Mouse (Mus musculus) bone marrow, adult 2 months (tissue): ENCODE data around the gene Olfr1163. TPM values are rescaled to one million over a fixed set of nuclear protein-coding genes. Genes with fewer than 3 reads are reported as not detected.
"Not testable (repeated sequence)": the region's sequence is repeated elsewhere in the genome, so short reads cannot be mapped to it uniquely, and the experiment has no call there.

ENCODE experiments used
- H3K27ac ChIP-seq: fragments of 200-500 bp; 2 replicates; pipeline ENCODE4 v1.5.1; 2012; ENCODE audit warnings: low read depth, mild to moderate bottlenecking, control low read depth, inconsistent platforms, low read length; ENCODE audit not compliant: control insufficient read depth, poor library complexity, insufficient read depth
- H3K4me1 ChIP-seq: fragments of 200-500 bp; 2 replicates; pipeline ENCODE4 v1.6.1; 2011; ENCODE audit warnings: low read length; ENCODE audit not compliant: control insufficient read depth, insufficient read depth
- H3K4me3 ChIP-seq: fragments of 200-500 bp; replicated peaks from 2 replicates; pipeline ENCODE3; 2011; ENCODE audit warnings: mild to moderate bottlenecking, low read depth, low read length, control low read depth; ENCODE audit not compliant: control insufficient read depth
- CTCF ChIP-seq: fragments of 200-500 bp; IDR thresholded peaks from 2 replicates; pipeline ENCODE4 v1.5.1; 2011; ENCODE audit warnings: low read length, control low read depth; ENCODE audit not compliant: control insufficient read depth, insufficient read depth
- POLR2A ChIP-seq: fragments of 200-500 bp; IDR thresholded peaks from 2 replicates; pipeline ENCODE4 v1.6.1; 2011; ENCODE audit warnings: low read depth, mild to moderate bottlenecking, control low read depth, low read length, borderline replicate concordance; ENCODE audit not compliant: control insufficient read depth
- WGBS: fragments of 180-500 bp; shearing (Covaris S2); methylation state at CpG from one replicate; pipeline ENCODE4 v1.1.7; 2018; 5-methylcytosine and 5-hydroxymethylcytosine counted together
- polyA plus RNA-seq: library from polyadenylated mRNA; stranded (reverse); fragments of >200 nt; gene quantifications from 2 replicates; pipeline ENCODE4 v1.2.4, GENCODE M21; 2011; ENCODE audit warnings: low replicate concordance; ENCODE audit not compliant: missing spikeins, insufficient read depth, insufficient read length

Olfr1163 gene
- not detected in 2 replicates for polyA plus RNA-seq

DNA sequence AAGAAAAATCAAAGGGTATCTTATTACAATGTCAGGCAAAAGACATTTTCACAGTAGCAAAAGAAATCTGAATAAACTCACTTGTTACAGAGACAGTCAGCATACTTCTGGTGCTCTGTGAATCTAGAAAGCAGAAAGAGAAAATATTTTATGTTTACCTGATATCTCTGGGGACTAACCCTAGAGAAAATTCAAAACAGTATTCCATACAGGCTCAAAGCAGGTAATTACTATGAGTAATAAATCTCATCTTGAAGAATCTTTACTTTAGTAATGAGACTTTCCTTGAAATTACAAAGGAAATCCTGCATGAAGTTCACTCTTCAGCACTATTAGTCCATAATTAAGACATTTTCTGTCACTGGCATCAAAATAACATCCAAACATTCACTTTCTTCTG lies at the start of gene Olfr1163:
Olfr1163 (minus strand) TSS at position 101 of the 400 bp plus-strand sequence.
- TF ChIP-seq CTCF (no peak), POLR2A (no peak)
- Histone ChIP-seq H3K4me3 (no peak within 1 kb of the TSS), H3K4me1 (no peaks in the 10 kb centered on the region), H3K27ac (no peak within 1 kb of the TSS)

- Histone ChIP-seq H3K4me3 (no peak within 1 kb of the TSS), H3K4me1 (no peaks in the 10 kb centered on the region), H3K27ac (no peak within 1 kb of the TSS)
- WGBS = 59% methylated on average over 4 of the region's 4 CpGs
- TF ChIP-seq CTCF = no peak
These were observed 22.2 kb upstream of the Olfr1163 start, which contains the start of gene Olfr1164 for GRCm38 (mm10) chr2:88093866-88094265. Gene Olfr1164, minus strand, starts transcription at chr2:88093966.

DNA sequence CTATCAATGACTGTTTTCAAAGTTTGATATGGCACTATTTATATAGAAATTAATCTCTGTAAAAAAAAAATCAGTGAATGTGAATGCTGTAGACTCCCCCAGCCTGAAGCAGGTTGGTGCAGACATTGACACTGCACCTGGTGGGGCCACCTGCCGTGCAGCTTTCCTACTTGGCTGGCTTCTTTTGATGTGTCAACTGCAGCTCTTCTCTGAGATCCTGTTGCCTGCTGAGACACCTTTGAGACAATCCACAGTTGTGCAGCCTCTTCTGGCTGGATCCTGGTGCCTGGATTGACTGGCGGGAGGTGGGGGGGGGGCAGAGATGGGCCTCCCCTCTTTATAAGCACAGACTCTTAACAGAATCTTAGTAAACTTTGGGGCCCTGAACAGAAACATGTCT lies 8.0 kb downstream of the Olfr1163 start:
- TF ChIP-seq POLR2A (no peak), CTCF (no peak)
- Histone ChIP-seq H3K4me1 (no peaks in the 10 kb centered on the region), H3K27ac (no peak overlapping the region), H3K4me3 (no peak overlapping the region)
- 77% methylated on average over 2 of the region's 2 CpGs for WGBS

GRCm38 (mm10) chr2:88051029-88051428 lies 20.6 kb downstream of the Olfr1163 start, which contains the start of gene Olfr1162:
Gene Olfr1162, minus strand, starts transcription at chr2:88051129.
- TF ChIP-seq POLR2A (no peak), CTCF (no peak)
- Histone ChIP-seq H3K27ac (no peak within 1 kb of the TSS), H3K4me1 (no peaks in the 10 kb centered on the region), H3K4me3 (no peak within 1 kb of the TSS)
- WGBS = 63% methylated on average over 1 of the region's 1 CpGs

- Histone ChIP-seq H3K4me3 (no peak within 1 kb of the TSS), H3K27ac (no peak within 1 kb of the TSS), H3K4me1 (no peaks in the 10 kb centered on the region)
- TF ChIP-seq CTCF = no peak
- TF ChIP-seq POLR2A = no peak
These were observed 34.0 kb downstream of the Olfr1163 start, which contains the start of gene Olfr73 for GRCm38 (mm10) chr2:88037599-88037998. Gene Olfr73, minus strand, starts transcription at chr2:88037699.

DNA sequence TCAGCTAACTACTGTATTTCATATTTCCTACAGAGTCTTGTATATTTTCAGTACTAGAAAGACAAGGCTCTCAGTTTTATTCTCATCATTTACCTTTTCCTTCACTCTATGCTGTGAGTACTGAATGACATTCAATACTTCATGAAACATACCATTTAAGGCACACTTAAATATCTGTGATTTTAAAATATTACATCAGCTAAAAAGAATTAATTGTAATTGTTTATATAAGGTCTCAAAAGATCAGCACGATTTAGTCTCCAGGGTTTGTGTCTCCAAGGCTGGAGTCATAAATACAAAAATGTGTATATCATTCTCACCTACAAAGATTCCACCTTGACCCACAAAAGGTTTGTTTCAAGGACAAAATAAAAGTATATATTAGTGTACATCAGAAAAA lies 49.2 kb downstream of the Olfr1163 start, which contains the start of gene Olfr1161:
Olfr1161 (plus strand) TSS at position 301 of the 400 bp plus-strand sequence.
- H3K4me3 ChIP-seq, H3K27ac ChIP-seq, H3K4me1 ChIP-seq: not testable (repeated sequence)
- WGBS = 72% methylated on average over 1 of the region's 1 CpGs

Other genes with a start within 250 kb of the Olfr1163 start
- gene Olfr1148, start 241.3 kb downstream of the Olfr1163 start, polyA plus RNA-seq = not detected in 2 replicates
- gene Olfr1150-ps1, start 227.8 kb downstream of the Olfr1163 start, polyA plus RNA-seq = not detected in 2 replicates
- not detected in 2 replicates for gene Olfr1151, start 216.0 kb downstream of the Olfr1163 start, polyA plus RNA-seq
- gene Olfr1152, start 205.3 kb downstream of the Olfr1163 start, polyA plus RNA-seq = 0.54 and 1.6 TPM in 2 replicates
- gene Olfr1153, start 176.9 kb downstream of the Olfr1163 start, polyA plus RNA-seq = not detected in 2 replicates
- gene Olfr1154, start 166.7 kb downstream of the Olfr1163 start, polyA plus RNA-seq = not detected in 2 replicates
- gene Olfr1155, start 126.7 kb downstream of the Olfr1163 start, polyA plus RNA-seq = not detected in 2 replicates
- not detected in 2 replicates for gene Olfr1156, start 118.7 kb downstream of the Olfr1163 start, polyA plus RNA-seq
- not detected in 2 replicates for gene Olfr1157, start 103.5 kb downstream of the Olfr1163 start, polyA plus RNA-seq
- not detected in 2 replicates for gene Olfr74, start 97.2 kb downstream of the Olfr1163 start, polyA plus RNA-seq
- not detected in 2 replicates for gene Olfr1158, start 81.7 kb downstream of the Olfr1163 start, polyA plus RNA-seq
- gene Olfr1160, start 63.6 kb downstream of the Olfr1163 start, polyA plus RNA-seq = not detected in 2 replicates
- not detected in 2 replicates for gene Olfr1161, start 49.1 kb downstream of the Olfr1163 start, polyA plus RNA-seq
- not detected in 2 replicates for gene Olfr73, start 34.1 kb downstream of the Olfr1163 start, polyA plus RNA-seq
- 0.34 and 0.92 TPM in 2 replicates for gene Olfr1162, start 20.7 kb downstream of the Olfr1163 start, polyA plus RNA-seq
- gene Olfr1164, start 22.1 kb upstream of the Olfr1163 start, polyA plus RNA-seq = not detected in 2 replicates
- not detected in 2 replicates for gene Olfr1166, start 56.4 kb upstream of the Olfr1163 start, polyA plus RNA-seq
- gene Olfr1167, start 83.4 kb upstream of the Olfr1163 start, polyA plus RNA-seq = not detected in 2 replicates
- gene Olfr1168, start 110.0 kb upstream of the Olfr1163 start, polyA plus RNA-seq = not detected in 2 replicates
- not detected in 2 replicates for gene Olfr1170, start 156.5 kb upstream of the Olfr1163 start, polyA plus RNA-seq
- gene Olfr1173, start 208.0 kb upstream of the Olfr1163 start, polyA plus RNA-seq = not detected in 2 replicates
- gene Olfr1174-ps, start 243.3 kb upstream of the Olfr1163 start, polyA plus RNA-seq = not detected in 2 replicates